Mouse (Mus musculus) bone marrow macrophage, adult 2 months (primary cell): ENCODE data around the gene Adcy5.

ENCODE experiments used
- CTCF ChIP-seq: IDR thresholded peaks from 2 replicates; pipeline ENCODE4 v1.5.1; 2012; ENCODE audit warnings: low read depth, mild to moderate bottlenecking, low read length, moderate library complexity
- POLR2A ChIP-seq: IDR thresholded peaks from 2 replicates; pipeline ENCODE4 v1.6.1; 2012; ENCODE audit warnings: mild to moderate bottlenecking, low read depth, low read length, borderline replicate concordance

DNA sequence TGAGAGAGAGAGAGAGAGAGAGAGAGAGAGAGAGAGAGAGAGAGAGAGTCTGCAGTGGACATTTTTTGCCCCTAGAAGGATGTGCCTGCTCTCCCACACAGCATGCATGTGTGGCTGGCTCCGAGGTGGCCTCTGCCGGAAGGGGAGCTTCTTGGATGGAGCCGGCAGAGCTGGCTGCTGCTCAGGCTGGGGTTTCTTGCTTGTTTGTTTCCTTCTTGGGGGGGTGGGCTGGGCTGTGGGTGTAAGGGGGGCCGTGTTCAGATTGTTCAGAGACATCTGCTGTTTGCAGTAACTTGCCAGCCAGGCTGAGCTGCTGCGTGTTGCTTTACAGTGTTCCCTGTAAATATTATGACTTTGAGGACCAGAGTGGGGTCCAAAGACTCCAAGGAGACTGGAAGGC is 60.8 kb downstream of the Adcy5 start:
- TF ChIP-seq POLR2A = no peak
- no peak for TF ChIP-seq CTCF
